Mouse (Mus musculus) adrenal gland, adult 18-20 months (tissue): ENCODE measurements around the gene Arhgdig. TPM values are rescaled to one million over a fixed set of nuclear protein-coding genes. Genes with fewer than 3 reads are reported as not detected.
"Not testable (repeated sequence)": the region's sequence is repeated elsewhere in the genome, so short reads cannot be mapped to it uniquely, and the experiment has no call there.

Experiments
- DNase-seq, 2 experiments: peaks; one replicate each; pipeline ENCODE4 v3.0.0; 2021 to 2022; ENCODE audit warnings: low spot score in 2 of 2
- total RNA-seq, 2 experiments: library from RNA; stranded (reverse); gene quantifications; 1 replicate in 1 of 2; 2 replicates in 1 of 2; pipeline ENCODE4 v1.2.3; 2021

The Arhgdig gene
- total RNA-seq, 2 experiments from 2014 or later: 12.7 to 13.2 TPM

GRCm38 (mm10) chr17:26206392-26206791, 1.2 kb downstream of the Arhgdig start:
- DNase-seq: no peak

GRCm38 (mm10) chr17:26204766-26205165, 2.8 kb downstream of the Arhgdig start:
- no peak for DNase-seq

- peak; percentile 43 to 68 for DNase-seq
Measured at GRCm38 (mm10) chr17:26203321-26203811, 4.2 kb downstream of the Arhgdig start.

DNA sequence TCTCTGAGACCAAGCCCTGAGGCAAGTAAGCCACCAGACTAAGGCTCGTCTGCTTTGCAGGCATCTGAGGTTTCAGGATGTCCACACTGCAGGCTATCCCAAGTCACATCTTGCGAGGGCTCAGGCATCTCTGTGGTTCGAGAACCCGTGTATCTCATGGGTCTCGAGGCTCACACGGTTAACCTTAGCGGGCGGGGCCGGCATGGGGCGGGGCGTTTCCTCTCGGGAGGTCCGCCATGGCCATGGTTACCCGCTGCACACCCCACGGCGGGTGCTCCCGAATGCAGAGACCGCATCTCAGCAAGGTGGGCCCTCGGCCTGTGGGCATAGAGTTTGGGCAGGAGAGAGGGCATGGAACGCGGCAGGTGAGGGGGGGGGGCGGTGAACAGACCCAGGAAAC, 4.8 kb downstream of the Arhgdig start, which contains the start of gene Rgs11:
TSS of gene Rgs11 (plus strand) at position 215 of the 400 bp plus-strand sequence.
- DNase-seq: peak; percentile 60 to 64

GRCm38 (mm10) chr17:26201998-26202397, 5.6 kb downstream of the Arhgdig start:
- no peak for DNase-seq

DNA sequence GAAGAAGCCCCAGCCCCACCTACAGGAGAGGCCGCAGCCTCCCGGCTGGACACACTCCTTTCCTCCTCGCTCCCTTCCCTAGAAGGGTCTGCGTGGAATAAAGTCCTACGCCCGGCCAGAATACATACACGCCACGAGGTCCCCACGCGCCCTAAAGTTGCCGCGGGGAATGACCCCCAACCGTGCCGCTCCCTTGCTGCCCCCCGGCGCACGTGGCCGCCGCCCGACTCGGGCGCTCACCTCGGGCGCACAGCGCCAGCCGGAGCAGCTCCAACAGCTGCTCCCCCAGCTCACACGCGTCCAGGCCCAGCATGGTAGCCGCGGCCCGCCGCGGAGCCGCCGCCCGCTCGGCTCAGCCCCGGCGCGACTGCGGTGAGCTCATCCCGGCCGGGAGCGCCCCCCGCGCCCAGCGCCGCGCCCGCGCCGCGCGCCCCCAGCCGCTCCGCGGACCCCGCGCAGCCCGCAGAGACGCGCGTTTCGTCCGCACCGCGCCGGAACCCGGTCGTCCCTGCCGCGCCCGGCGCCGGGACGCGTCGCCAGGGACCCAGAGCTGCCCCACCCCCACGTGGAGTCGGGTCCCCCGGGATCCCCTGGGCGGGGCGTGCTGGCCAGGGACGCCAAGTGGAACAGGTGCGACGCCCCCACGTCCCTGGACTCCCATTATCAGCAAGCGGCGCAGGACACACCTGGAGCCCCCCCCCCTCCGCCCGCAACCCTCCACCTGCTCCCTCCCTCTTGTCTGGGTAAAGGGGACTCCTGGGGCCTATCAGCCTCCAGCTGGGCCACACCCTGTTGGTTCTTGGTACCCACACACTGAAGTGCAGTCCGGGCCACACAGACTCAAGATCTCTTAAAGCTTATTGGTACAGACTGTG, 6.5 kb downstream of the Arhgdig start:
- DNase-seq: peak in 1 of 2 experiments; percentile 37

DNA sequence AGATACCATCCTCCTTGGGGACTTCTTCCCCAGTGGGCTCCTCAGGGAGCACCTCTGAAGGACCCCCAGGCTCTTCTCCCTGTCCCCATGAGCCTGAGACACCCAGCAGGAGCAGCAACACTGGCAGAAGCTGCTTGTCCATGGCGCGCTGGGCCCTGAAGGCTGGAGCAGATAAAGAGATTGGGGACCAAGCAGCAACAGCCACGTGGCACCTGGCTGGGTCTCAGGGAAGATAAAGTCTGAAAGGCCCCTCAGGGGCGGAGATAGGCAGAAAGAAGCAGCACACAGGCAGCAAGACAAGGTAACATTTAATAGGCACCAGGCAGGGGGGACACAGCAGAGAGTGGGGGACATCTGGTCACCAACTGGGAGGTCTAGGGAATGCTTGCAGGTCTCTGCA, 8.7 kb downstream of the Arhgdig start, which contains the start of gene Pdia2:
TSS of gene Pdia2 (minus strand) at position 196 of the 400 bp plus-strand sequence.
- no peak for DNase-seq

DNA sequence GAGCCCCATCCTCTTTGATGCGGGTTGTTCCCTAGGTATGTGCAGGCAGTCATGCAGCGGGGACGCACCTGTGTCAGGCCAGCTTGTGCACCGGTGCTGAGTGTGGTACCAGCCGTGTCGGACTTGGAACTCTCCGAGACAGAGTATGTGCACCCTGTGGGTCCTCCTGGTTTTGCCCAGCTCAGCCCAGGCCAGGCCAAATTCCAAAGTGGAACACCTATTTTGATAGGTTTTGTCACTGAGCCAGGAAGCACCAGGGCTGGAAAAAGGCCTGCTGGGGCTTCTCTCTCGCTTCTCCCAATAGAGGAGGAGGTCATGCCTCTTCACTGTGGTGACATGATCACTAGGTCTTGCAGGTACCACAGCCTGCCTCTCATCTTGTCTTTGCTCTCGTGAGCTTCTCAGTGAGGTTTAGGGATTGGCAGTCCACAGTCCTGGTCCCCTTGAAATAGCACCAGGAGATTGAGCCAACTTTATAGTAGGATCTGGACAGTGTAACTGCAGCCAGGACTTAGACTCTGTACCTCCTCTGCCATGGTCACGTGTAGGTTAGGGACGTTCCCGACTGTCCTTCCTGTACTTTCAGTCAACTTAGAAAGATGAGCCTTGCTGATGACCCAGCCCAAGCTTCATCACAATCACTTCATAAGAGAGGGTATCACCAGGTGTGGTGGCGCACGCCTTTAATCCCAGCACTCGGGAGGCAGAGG, 14.9 kb downstream of the Arhgdig start:
- DNase-seq: no peak

GRCm38 (mm10) chr17:26191486-26191885, 16.1 kb downstream of the Arhgdig start:
- not testable (repeated sequence) for DNase-seq

DNA sequence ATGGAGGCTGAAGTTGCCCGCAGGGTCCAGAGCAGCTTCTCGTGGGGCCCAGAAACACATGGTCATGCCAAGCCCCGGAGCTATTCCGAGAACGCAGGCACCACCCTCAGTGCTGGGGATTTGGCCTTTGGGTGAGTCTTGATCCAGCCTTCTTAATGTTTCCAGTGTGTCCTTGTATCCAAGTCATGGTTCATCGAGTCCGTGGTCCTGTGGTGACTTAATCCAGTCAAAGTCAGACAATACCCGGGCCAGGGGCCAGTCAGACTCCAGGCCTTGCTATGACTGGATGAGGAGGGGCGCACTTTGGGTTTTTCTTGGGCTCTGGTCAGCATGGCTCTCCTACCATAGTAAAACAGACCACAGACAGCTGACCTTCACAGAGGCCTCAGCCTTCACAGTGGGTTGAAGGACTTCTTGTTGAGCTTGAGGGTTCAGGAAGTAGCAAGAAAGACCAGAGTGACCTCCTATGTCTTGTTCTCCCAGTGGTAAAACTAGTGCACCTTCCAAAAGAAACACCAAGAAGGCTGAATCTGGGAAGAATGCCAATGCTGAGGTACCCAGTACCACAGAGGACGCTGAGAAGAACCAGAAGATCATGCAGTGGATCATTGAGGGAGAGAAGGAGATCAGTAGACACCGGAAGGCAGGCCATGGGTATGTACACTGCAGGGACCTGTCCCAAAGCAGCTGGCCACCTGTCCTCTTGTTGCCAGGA, 19.3 kb downstream of the Arhgdig start:
- DNase-seq: no peak

DNA sequence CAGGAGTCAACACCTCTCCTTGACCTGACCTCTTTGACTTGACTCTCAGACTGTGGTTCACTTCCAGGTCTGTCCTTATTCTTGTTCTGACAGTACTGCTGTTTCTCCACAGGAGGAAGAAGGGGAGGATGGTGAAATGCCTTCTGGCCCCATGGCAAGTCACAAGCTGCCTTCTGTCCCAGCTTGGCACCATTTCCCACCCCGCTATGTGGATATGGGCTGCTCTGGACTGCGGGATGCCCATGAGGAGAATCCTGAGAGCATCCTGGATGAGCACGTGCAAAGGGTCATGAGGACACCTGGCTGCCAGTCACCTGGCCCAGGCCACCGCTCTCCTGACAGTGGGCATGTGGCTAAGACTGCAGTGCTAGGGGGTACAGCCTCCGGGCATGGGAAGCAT, 20.0 kb downstream of the Arhgdig start:
- no peak for DNase-seq

DNA sequence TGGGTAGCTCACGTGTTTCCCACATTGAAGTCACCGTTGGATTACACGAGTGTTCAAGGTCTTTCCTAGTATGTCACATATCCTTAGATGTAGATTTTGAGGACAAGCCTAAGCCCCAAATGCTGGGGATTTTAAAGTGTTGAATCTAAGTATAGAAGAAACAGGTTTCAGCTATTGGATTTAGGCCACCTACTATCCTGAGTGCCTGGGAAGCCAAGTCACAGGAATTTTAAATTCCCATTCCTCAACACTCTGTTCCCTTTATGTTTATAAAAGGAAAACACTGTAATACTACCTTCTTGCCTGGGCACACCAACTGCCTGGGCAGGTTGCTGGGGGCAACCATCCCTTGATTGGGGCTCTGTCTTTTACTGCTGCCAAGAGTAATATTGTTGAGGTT, 26.4 kb downstream of the Arhgdig start:
- no peak for DNase-seq

DNA sequence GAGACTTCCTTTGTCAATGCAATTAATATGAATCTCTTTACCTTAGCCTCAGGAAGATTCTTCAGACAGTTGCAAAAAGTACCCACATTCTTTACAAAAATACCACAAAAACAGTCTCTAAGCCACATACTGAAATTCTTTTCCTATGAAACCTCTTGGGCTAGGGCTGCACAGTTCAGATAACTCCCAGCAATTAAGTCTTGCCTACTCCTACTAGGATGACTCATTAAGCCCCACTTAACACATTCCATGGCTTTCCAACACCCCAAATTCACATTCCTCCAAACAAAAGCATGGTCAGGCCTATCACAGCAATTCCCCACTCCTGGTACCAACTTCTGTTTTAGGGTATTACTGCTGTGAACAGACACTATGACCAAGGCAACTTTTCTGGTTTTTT, 29.0 kb downstream of the Arhgdig start:
- no peak for DNase-seq

- DNase-seq: not testable (repeated sequence)
Measured at GRCm38 (mm10) chr17:26175248-26175647, 32.3 kb downstream of the Arhgdig start.

- DNase-seq: no peak
Measured at GRCm38 (mm10) chr17:26168039-26168438, 39.5 kb downstream of the Arhgdig start.

DNA sequence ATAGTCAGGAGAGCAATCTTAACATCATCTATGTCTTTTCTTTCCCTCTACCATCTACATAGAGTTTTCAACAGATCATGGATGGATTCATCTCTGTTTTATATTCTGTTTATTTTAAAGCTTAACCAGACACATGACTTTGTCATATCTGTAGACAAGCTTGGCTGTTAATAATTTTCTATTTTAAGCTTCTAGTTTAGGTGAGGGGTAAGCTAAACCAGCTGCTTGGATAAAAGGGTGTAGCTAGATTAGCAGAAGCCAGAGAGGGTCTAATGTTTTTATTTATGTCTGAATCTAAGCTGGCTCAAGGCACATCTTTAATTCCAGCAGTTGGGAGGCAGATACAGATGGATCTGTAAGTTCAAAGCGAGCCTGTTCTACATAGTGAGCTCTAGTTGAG, 44.9 kb downstream of the Arhgdig start:
- no peak for DNase-seq

- DNase-seq: no peak
Measured at GRCm38 (mm10) chr17:26151886-26152630, 55.5 kb downstream of the Arhgdig start.
